Mouse (Mus musculus): Measurements from ENCODE around the gene Rnls.

Gene Rnls

GRCm38 (mm10) chr19:33264224-33264993 lies 127.7 kb downstream of the Rnls start:
- DNase-seq (ENCODE audit: inconsistent age in 2 of 2, low spot score in 1 of 2), result no peak

DNA sequence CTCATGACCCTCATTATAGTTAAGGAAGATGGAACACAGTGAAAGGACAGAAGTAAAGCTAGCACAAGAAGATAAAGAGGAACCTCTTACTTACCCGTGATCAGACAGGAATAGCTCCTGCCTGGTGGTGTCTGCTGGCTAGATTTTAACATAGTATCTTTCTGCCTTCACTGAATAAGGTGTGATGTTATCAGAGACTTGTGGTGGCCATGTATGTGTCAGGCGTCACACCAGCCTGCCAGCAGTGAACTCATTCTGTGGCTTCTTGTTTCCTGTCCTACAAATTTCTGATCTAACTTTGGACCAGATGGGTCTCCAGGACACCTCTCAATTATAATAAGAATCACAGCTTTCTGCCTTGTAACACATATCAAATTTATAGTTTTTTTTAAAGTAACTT lies 129.7 kb downstream of the Rnls start:
- DNase-seq (ENCODE audit: inconsistent age in 2 of 2, low spot score in 1 of 2), result no peak

GRCm38 (mm10) chr19:33259164-33259563 lies 132.9 kb downstream of the Rnls start:
- no peak for DNase-seq (ENCODE audit: inconsistent age in 2 of 2, low spot score in 1 of 2)

- no peak for DNase-seq (ENCODE audit: inconsistent age in 2 of 2, low spot score in 1 of 2)
Measured at GRCm38 (mm10) chr19:33253893-33254292, 138.2 kb downstream of the Rnls start.

GRCm38 (mm10) chr19:33252226-33252625 lies 139.9 kb downstream of the Rnls start:
- no peak for DNase-seq (ENCODE audit: inconsistent age in 2 of 2, low spot score in 1 of 2)

- no peak for DNase-seq (ENCODE audit: inconsistent age in 2 of 2, low spot score in 1 of 2)
Measured at GRCm38 (mm10) chr19:33244196-33244595, 147.9 kb downstream of the Rnls start.

GRCm38 (mm10) chr19:33240386-33240785 lies 151.7 kb downstream of the Rnls start:
- DNase-seq (ENCODE audit: inconsistent age in 2 of 2, low spot score in 1 of 2), result no peak

DNA sequence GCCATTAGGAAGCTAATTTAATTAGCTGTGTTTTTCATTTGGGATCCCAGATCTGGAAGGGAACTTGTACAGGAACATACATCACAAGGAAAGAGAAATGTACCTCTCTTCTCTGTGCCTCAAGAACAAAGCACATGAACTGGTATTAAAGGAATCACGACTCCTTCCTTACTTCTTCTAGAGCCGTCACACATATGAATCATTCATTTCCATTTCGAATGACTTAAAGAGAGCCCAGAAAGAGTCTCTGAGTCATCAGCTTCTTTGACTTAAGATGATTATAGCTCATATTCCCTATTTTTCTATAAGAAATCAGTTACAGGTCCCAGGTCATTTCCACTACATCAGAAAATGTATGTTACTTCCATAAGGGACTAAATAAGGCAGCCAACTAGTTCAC lies 159.2 kb downstream of the Rnls start:
- DNase-seq (ENCODE audit: inconsistent age in 2 of 2, low spot score in 1 of 2), result no peak

GRCm38 (mm10) chr19:33231303-33231702 lies 160.8 kb downstream of the Rnls start:
- DNase-seq (ENCODE audit: inconsistent age in 2 of 2, low spot score in 1 of 2), result no peak

DNA sequence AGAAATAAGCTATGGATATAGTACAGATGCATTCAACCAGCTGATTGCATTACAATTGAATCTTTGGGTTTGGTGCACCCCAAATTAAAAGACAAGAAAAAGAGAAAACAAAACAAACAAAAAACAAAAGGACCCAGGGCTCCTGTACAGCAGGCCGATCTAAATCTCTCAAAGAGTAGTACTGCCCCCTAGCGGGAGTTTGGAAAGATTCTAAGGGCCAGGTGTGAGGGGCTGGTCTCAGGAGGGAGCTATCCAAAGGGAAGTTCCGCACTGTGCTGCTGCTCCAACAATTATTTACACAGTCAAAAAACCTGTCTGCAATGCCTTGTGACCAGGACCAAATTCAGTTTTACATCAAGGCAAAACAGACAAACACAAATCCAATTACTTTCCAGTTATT lies 165.1 kb downstream of the Rnls start:
- DNase-seq (ENCODE audit: inconsistent age in 2 of 2, low spot score in 1 of 2), result peak; percentile 58 to 91

GRCm38 (mm10) chr19:33225858-33226705 lies 166.0 kb downstream of the Rnls start:
- peak in 1 of 2 experiments; percentile 38 for DNase-seq (ENCODE audit: inconsistent age in 2 of 2, low spot score in 1 of 2)

- DNase-seq (ENCODE audit: inconsistent age in 2 of 2, low spot score in 1 of 2), result no peak
Measured at GRCm38 (mm10) chr19:33225002-33225376, 167.1 kb downstream of the Rnls start.

DNA sequence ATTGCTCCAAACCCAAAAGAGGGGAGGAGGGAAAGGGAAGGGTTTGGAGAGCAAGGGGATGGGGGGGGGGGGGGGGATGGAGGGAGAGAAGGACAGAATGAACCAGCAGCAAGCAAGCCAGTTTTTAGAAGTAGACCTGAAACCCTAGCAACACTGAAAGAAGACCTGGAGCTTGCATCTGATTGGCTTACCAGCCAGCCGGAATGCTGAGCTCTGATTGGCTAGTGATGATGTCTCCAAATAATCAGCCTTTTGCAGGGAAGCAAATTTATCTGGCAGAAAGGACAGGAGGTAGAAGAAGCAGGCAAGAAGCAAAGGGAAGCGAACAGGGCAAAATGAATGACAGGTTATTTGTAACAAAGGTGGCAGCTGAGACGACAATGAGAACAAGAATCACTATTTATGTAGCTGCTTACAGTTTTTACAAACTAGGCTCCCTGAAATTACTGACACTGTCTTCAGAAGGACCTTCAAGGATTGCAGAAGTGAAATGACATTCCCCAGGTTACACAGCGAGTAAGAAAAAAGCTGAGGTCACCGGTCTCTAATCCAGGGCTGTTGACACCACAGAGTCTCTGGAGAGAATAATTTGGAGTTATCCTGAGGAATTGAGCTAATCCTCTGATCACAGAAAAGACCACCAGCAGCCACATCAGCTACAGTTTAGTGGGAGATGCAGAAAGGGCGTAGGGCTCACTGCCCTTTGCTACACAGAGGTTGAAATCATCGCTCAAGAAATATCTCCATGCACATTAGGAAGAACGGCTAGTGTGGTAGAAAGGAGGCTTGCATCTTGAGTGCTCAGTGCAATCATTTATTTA lies 167.7 kb downstream of the Rnls start:
- peak; percentile 80 to 84 for DNase-seq (ENCODE audit: inconsistent age in 2 of 2, low spot score in 1 of 2)

DNA sequence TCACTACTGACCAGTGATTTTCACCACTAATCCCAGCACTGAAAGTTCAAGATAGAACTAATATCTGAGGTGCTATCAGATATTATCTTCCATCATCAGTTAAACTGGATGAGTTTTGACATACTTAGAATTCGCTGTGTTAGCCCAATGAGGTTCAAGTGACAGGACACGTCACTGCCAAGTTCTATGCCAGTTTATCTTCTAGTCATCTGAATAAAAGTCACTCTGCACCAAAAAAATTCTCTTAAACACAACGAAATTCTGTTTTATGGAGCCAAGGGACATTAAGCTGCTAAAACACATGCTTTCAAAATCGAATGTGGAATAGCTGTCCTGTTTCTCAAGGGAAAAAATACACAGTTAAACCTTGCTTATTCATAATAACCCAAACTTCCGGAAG lies 168.3 kb downstream of the Rnls start:
- peak; percentile 13 to 73 for DNase-seq (ENCODE audit: inconsistent age in 2 of 2, low spot score in 1 of 2)

DNA sequence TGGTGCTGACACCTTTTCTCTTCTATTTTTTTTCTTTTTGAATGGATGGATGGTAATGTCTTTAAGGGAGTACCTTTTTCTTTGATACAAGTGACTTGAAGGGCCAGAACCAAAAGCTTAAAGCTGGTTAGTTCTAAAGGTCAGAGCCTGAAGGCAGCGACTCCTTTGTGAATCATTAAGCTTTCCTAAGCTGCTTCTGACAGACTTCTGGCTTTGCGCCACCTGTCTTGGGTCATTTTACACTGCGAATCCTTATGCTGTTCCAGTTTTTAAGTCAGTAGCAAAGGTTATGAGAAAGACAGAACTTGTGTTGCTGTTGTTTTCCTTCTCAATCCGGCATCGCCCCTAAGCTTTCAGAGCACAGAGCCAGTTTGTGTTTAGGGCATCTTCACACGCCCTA lies 168.8 kb downstream of the Rnls start:
- peak; percentile 79 to 89 for DNase-seq (ENCODE audit: inconsistent age in 2 of 2, low spot score in 1 of 2)

DNA sequence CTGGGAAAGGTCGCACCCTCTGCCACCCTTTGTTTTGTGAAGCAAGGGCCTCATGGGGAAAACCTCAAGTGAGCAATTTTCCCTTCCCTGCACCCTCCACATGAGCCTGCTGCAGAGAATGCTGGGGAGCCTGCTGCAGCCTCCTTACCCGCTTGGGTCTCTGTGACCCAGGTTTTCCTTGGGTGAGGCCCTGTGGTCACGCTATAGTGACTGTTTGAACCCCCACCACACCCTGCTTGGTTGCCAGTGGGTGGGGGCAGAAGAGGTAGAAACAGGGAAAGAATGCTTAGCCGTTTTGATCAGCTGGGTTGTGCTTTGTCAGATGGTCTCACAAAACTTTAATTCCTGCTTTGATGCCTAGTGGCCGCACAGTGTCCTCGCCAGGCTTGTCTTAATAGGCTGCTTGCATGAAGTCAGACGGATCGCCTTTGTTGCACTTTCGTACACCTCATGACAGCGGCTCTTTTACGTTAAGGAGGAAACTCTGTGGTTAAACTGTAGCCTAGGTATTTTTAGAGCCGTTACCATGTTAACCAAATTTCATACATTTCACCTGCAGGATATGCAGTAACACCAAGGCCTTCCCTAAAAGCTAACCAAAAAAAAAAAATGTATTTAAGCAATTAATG lies 169.4 kb downstream of the Rnls start:
- DNase-seq (ENCODE audit: inconsistent age in 2 of 2, low spot score in 1 of 2), result peak; percentile 13 to 33

DNA sequence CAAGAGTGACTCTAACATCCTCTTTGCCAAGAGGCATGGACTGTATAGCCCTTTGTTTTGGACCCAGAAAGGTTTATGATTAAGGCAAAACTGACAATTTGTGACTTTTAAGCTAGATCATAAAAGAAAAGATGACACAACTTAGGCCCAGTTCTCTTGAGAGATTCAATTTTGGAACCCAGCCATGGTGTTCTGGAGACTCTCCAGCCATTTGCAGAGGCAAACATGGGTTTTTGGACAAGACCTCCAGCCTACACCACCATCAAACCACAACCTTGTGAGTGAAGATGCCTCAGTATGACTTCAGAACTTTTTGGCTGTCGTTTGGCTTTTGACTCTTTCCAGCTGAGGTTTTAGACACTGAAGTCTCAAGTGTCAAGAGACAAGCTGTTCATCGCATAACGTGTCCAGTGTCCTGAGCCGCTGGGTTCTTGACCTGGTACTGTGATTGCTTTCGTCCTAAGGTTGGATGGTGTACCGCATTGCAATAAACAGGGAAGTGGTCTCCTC lies 174.2 kb downstream of the Rnls start:
- DNase-seq (ENCODE audit: inconsistent age in 2 of 2, low spot score in 1 of 2), result no peak

DNA sequence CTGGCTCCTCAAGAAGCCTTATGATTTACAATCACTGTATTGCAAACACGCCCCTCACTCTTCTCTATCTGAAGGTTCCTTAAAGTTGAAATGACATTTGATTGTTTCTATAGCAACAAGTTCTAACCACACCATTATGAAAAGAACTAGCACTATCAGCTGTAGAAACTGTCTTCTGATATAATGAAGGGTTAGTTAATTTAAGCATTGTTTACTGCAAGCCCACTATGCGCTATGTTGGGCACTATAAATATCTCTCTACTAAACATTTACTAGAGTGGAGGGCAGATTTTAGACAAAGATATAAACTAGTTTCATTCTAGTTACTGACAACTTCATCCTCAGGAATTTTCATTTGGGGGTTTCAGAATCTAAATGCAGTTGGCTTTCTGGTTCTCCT lies 182.4 kb downstream of the Rnls start:
- DNase-seq (ENCODE audit: inconsistent age in 2 of 2, low spot score in 1 of 2), result no peak

GRCm38 (mm10) chr19:33207991-33208390 lies 184.1 kb downstream of the Rnls start:
- no peak for DNase-seq (ENCODE audit: inconsistent age in 2 of 2, low spot score in 1 of 2)

- no peak for DNase-seq (ENCODE audit: inconsistent age in 2 of 2, low spot score in 1 of 2)
Measured at GRCm38 (mm10) chr19:33205389-33205788, 186.7 kb downstream of the Rnls start.

GRCm38 (mm10) chr19:33202422-33202821 lies 189.7 kb downstream of the Rnls start:
- DNase-seq (ENCODE audit: inconsistent age in 2 of 2, low spot score in 1 of 2), result no peak
